Mouse (Mus musculus): Measurements from ENCODE around the gene Slc29a1.

GRCm38 (mm10) chr17:45593479-45593878 lies 5.9 kb downstream of the Slc29a1 start:
- TF ChIP-seq EP300 (IDR thresholded peaks at IDR 0.05; ENCODE audit: insufficient read depth, low read depth, low read length) (no peak), CTCF (IDR thresholded peaks at IDR 0.05) (peak; percentile 27)
